In the genomic region with DNA sequence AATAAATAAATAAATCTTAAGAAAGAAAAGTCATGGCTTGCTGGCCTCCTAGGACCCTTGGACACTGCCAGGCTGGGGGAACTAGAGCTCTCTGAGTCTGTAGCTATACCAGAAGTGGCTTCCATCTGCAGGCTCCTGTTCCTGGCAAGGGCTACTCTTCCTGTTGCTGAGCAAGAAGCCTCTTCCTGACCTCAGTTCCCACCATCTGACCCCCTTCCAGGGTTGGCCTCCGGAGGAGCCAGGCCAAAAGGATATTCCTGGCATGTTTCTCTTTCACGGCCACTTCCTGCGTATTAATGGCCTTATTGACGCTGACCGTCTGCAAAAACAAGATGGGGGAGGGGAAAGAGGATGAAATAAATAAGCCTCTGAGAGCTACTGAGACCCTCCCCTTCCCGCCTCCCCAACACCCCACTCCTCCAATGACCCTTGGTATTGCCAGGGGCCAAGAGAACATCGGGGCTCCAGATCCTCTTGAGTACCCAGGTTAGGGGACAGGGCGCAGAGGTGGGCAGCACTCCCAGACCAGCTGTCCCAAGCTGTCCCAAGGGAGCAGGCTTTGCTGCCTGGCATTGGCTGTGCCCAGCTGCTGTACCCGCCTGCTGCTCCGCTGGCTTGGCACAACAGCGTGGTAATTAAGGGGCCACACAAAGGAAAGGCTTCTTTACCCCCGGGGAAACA, we compare ENCODE assay signal across 8 mouse cellular contexts.
A peak's percentile ranks its signal among the peaks of the same experiment; 100 is the strongest.
DNase-seq lines count a peak whose midpoint lies in the region; ATAC-seq and TF ChIP-seq lines count a peak whose summit lies in the region.

No protein-coding gene starts in this region.

- peaks cover under 1% of the 10 kb centered on the region for H3K4me1 ChIP-seq in cortical plate, adult 2 months (ENCODE audit: control insufficient read depth, insufficient read depth, low read length)
- peaks cover 6% of the 10 kb centered on the region for H3K4me1 ChIP-seq in neural tube, embryonic 12.5 days

- no peaks in the 10 kb centered on the region for H3K9me3 ChIP-seq in neural tube, embryonic 12.5 days

- ATAC-seq in neural tube, embryonic 12.5 days (ENCODE audit: low FRiP score, low read depth): peak; percentile 71

- H3K27ac ChIP-seq in cortical plate, adult 2 months (ENCODE audit: insufficient read depth, low read length): peak overlapping the region; percentile 85
- 0 out of 2 replicates have a peak overlapping the region, but pooled peaks have one; percentile 15 for H3K27ac ChIP-seq in neural tube, embryonic 12.5 days

- peaks cover 46% of the 10 kb centered on the region for H3K36me3 ChIP-seq in neural tube, embryonic 12.5 days

- 0 out of 2 replicates have a peak overlapping the region, but pooled peaks have one; percentile 2 for H3K4me2 ChIP-seq in neural tube, embryonic 12.5 days (replicated peaks)

- H3K4me3 ChIP-seq in cortical plate, adult 2 months (ENCODE audit: insufficient read depth, low read length): no peak overlapping the region
- H3K4me3 ChIP-seq in neural tube, embryonic 12.5 days: no peak overlapping the region

- TF ChIP-seq CTCF in cortical plate, adult 2 months (IDR thresholded peaks at IDR 0.05; ENCODE audit: extremely low read depth, insufficient read depth, low read length): no peak

- H3K27me3 ChIP-seq in neural tube, embryonic 12.5 days (replicated peaks): no peaks in the 10 kb centered on the region

- WGBS in neural tube, embryonic 12.5 days: 58% methylated on average over 12 of the region's 12 CpGs

- no peak overlapping the region for H3K9ac ChIP-seq in neural tube, embryonic 12.5 days

- no peak for TF ChIP-seq POLR2A in cortical plate, adult 2 months (IDR thresholded peaks at IDR 0.05; ENCODE audit: extremely low read depth, insufficient read depth, low read length)

- intact Hi-C loops in left cerebral cortex, postnatal 25 days (cut with DNase I): loop anchor here (2.0 kb wide), 1 partner anchor 29 kb away; no protein-coding TSS in a partner anchor

- peak; percentile 69 for DNase-seq in adrenal gland, adult 2 months
- no peak for DNase-seq in adrenal gland, postnatal 4 days (ENCODE audit: low spot score in 2 of 2)
- DNase-seq in gastrocnemius, postnatal 25 days: peak; percentile 77
- DNase-seq in kidney, adult 18-20 months: peak; percentile 61
- DNase-seq in left cerebral cortex, postnatal 25 days (ENCODE audit: low spot score in 2 of 2): peak; percentile 22 to 63
- no peak for DNase-seq in ovary, postnatal 36 days (ENCODE audit: low spot score)

Comparison
In these comparisons a context has a peak if more than half of its experiments do, and no peak if none do; other contexts are left out.
1. DNase-seq: peak in adrenal gland, adult 2 months (single experiment), gastrocnemius, postnatal 25 days (single experiment), kidney, adult 18-20 months (single experiment) and left cerebral cortex, postnatal 25 days (2 of 2); none in adrenal gland, postnatal 4 days (0 of 2) and ovary, postnatal 36 days (single experiment).